Mouse (Mus musculus) CD4-positive, CD25-positive, alpha-beta regulatory T cell, adult 4 months (primary cell): Measurements from ENCODE around the gene Klhl31. TPM values are rescaled to one million over a fixed set of nuclear protein-coding genes. Genes with fewer than 3 reads are reported as not detected.
A peak's percentile ranks its signal among the peaks of the same experiment; 100 is the strongest.

Experiments used
- ATAC-seq: one replicate; pipeline ENCODE4 v1.8.0; 2017
- polyA plus RNA-seq, 2 experiments: library from polyadenylated mRNA; unstranded; fragments of 100-300 nt; shearing (Covaris generic); gene quantifications; one replicate each; pipeline ENCODE4 v1.2.1; 2017

The Klhl31 gene
- polyA plus RNA-seq, 2 experiments from 2014 or later, result not detected

GRCm38 (mm10) chr9:77624171-77624570 is 12.1 kb upstream of the Klhl31 start:
- no peak for ATAC-seq

- no peak for ATAC-seq
Measured at GRCm38 (mm10) chr9:77628676-77629075, 7.6 kb upstream of the Klhl31 start.

GRCm38 (mm10) chr9:77629708-77630107 is 6.6 kb upstream of the Klhl31 start:
- no peak for ATAC-seq

GRCm38 (mm10) chr9:77630764-77631163 is 5.5 kb upstream of the Klhl31 start:
- ATAC-seq, result no peak

- no peak for ATAC-seq
Measured at GRCm38 (mm10) chr9:77632432-77632831, 3.9 kb upstream of the Klhl31 start.

GRCm38 (mm10) chr9:77636003-77636402 is 297 bp upstream of the Klhl31 start:
- no peak for ATAC-seq

- no peak for ATAC-seq
Measured at GRCm38 (mm10) chr9:77637357-77637756, 1.1 kb downstream of the Klhl31 start.

GRCm38 (mm10) chr9:77645176-77645575 is 8.9 kb downstream of the Klhl31 start:
- ATAC-seq, result no peak

- ATAC-seq, result no peak
Measured at GRCm38 (mm10) chr9:77651847-77652246, 15.5 kb downstream of the Klhl31 start.

GRCm38 (mm10) chr9:77653907-77654306 is 17.6 kb downstream of the Klhl31 start:
- ATAC-seq, result no peak

- ATAC-seq, result peak; percentile 45
Measured at GRCm38 (mm10) chr9:77655181-77655934, 19.1 kb downstream of the Klhl31 start.

GRCm38 (mm10) chr9:77655935-77656288 is 19.6 kb downstream of the Klhl31 start:
- peak; percentile 85 for ATAC-seq

- no peak for ATAC-seq
Measured at GRCm38 (mm10) chr9:77662917-77663316, 26.6 kb downstream of the Klhl31 start.

GRCm38 (mm10) chr9:77670095-77670494 is 33.8 kb downstream of the Klhl31 start:
- no peak for ATAC-seq

- ATAC-seq, result peak; percentile 66
Measured at GRCm38 (mm10) chr9:77671004-77671403, 34.7 kb downstream of the Klhl31 start.

- ATAC-seq, result no peak
Measured at GRCm38 (mm10) chr9:77673218-77673617, 36.9 kb downstream of the Klhl31 start.

- ATAC-seq, result no peak
Measured at GRCm38 (mm10) chr9:77673986-77674385, 37.7 kb downstream of the Klhl31 start.

GRCm38 (mm10) chr9:77684938-77685337 is 48.6 kb downstream of the Klhl31 start:
- no peak for ATAC-seq

- ATAC-seq, result no peak
Measured at GRCm38 (mm10) chr9:77685825-77686500, 49.7 kb downstream of the Klhl31 start.

- no peak for ATAC-seq
Measured at GRCm38 (mm10) chr9:77692707-77693106, 56.4 kb downstream of the Klhl31 start.

GRCm38 (mm10) chr9:77693405-77693804 is 57.1 kb downstream of the Klhl31 start:
- ATAC-seq, result no peak

- ATAC-seq, result no peak
Measured at GRCm38 (mm10) chr9:77695586-77695985, 59.3 kb downstream of the Klhl31 start.

GRCm38 (mm10) chr9:77703476-77703875 is 67.2 kb downstream of the Klhl31 start:
- ATAC-seq, result no peak

- ATAC-seq, result no peak
Measured at GRCm38 (mm10) chr9:77704108-77704507, 67.8 kb downstream of the Klhl31 start.
